Mouse (Mus musculus): ENCODE data around the gene Mthfr. TPM values are rescaled to one million over a fixed set of nuclear protein-coding genes. Genes with fewer than 3 reads are reported as not detected.
"Not testable (repeated sequence)": the region's sequence is repeated elsewhere in the genome, so short reads cannot be mapped to it uniquely, and the experiment has no call there.

Mthfr gene
- polyA plus RNA-seq, 1 experiment from 2014 or later, result 9.0 TPM

DNA sequence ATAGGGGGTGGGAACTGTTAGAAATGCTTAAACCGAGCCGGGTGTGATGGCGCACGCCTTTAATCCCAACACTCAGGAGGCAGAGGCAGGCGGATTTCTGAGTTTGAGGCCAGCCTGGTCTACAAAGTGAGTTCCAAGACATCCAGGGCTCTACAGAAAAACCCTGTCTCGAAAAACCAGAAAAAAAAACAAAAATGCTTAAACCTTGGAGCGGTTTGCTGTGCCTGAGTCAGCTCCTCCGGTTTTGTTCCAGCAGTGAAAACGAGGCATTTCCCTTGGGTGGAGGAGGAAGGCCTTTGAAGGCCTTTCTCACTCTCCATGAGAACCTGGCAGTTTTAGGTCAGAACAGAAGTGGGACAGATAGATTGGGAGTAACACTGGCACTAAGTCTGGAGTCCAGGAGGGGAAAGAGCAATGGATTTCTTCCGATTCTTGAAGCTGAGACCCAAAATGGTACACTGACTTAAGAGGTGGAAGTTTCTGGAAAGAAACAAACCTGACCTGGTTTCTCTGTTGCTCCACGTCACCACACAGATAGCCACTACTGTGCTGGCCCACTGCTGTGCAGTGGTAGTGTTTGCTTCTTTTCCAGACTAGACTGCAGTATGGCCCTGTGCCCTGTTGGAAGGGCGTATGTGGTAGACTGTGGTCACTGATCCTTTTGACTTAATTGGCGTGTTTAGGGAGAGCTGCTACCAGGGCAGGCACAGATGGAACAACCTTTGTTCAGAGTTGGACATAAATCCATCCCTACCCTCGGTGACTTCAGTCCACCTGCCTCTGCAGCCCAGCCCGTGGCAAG, 1.4 kb downstream of the Mthfr start:
- DNase-seq (ENCODE audit: low spot score), result no peak

DNA sequence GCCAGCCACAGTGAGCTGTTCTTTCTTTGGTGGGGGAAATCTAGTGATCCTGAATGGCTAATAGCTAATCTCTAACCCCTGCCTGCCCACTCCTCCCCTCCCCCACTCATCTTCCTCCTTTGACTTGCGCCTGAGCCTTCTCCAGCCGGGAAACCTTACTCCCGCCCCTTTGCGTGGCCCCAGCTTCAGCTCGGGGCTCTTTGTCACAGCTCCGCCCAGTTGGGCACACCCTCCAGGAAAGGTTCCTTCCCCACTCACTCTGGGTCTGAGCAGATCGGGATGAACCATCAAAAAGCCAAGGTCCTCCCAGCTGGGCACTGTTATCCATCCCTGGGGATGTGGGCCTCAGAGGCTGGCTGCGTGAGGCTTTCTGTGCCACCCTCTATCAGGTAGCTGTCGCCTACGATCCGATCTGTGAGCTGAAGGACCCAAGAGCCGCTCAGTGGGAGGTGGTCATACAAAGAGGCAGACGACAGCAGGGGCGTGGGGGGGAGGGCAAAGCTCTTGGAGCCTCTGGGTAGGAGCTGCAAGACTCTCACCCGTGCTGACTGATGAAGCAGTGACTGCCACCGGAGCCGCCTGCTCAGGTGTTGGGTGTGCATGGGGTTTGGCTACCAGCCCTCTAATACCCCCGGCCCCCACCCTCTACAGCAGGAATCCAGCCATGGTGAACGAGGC, 2.2 kb downstream of the Mthfr start:
- DNase-seq (ENCODE audit: low spot score), result peak; percentile 21

DNA sequence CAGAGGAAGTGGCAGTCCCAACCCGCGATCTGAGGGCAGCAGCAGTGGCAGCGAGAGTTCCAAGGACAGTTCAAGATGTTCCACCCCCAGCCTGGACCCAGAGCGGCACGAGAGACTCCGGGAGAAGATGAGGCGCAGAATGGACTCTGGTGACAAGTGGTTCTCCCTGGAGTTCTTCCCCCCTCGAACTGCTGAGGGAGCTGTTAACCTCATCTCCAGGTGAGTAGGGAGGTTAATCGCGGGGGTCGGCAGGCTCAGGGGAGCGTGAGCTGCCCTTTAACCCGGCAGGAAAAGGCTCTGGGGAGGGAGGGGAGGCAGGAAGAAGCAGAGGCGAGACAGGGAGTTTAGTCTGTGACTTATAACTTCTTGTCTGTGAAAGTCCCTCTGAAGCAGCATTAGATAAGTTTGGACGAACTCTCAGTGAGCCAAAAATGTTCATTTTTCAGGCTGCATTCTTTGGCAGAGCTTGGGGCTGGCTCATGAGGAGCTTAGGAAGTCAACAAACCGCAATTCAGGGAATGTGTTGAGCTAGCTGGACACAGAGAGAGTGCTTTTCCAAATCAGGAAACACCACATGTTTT, 2.8 kb downstream of the Mthfr start:
- peak; percentile 51 for DNase-seq (ENCODE audit: low spot score)

DNA sequence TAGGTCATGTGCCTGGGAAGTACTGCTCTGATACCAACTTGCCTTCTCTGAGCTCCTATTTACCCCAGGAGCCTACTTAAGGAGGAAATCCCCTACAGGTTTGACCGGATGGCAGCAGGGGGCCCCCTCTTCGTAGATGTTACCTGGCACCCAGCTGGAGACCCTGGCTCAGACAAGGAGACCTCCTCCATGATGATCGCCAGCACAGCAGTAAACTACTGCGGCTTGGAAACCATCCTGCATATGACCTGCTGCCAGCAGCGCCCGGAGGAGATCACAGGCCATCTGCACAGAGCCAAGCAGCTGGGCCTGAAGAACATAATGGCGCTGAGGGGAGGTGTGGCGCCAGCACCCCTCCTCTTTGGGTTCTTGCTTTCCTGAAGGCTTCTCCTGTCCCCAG, 4.5 kb downstream of the Mthfr start:
- DNase-seq (ENCODE audit: low spot score), result not testable (repeated sequence)

DNA sequence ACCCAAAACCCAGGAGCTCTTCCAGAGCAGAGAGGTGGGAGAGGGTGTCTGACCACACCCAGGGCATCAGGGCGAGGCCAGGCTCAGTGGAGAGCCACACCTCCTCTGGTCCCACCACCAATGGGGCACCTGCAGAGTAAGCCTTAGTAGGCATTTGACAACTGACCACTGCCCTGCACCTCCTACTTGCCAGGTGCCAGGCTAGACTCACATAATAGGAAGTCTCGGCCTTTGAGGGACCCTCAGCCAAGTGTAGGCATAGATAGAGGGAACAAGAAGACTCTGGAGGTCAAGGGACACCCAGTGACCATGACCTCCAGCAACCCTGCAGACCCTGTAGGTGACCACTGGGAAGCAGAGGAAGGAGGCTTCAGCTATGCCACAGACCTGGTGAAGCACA, 5.2 kb downstream of the Mthfr start:
- no peak for DNase-seq (ENCODE audit: low spot score)

DNA sequence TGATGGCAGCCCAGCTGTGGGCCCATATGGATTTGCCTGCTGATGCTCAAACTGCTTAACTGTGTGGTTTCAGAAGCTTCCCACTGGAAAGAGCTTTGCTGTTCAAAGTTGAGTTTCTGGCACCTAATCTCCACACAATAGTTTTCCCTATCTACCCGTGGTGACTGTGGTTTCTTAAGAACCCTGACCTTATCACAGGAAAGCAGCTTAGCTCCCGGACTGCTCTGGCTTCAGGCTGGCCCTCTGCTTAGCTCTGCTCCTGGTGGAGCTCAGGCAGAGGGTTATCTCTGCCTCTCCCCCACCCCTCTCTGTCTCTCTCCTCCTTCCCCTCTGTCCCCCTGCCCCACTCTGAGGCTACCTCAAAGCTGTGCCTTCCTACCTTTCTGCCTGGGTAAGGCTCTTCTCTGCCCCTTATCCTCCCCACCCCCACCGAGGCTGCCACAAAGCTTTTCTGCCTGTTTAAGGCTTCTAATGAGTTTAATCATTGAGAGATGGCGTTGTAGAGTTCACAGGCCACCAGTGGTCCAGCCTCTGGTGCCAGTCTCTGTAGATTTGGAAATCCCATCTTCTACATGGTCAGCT, 7.7 kb downstream of the Mthfr start:
- DNase-seq (ENCODE audit: low spot score), result no peak

DNA sequence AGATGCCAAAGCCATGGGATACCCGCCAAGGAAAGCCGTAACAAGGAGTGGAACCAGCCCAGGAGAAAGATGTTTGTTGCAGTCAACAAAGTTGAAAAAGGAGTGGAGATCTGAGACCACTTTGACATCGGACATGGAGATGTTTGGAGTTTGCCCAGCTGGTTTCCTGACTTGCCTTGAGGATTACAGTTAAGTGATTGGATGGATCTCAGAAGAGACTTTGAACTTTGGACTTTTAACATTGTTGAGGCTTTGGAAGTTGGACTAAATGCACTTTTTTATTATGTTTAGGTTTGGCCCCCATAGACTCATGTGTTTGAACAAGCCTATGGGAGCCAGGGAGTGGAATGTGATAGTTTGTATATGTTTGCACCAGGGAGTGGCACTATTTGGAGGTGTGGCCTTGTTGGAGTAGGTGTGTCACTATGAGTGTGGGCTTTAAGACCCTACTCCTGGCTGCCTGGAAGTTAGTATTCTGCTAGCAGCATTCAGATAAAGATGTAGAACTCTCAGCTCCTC, 11.6 kb downstream of the Mthfr start:
- DNase-seq (ENCODE audit: low spot score), result not testable (repeated sequence)

DNA sequence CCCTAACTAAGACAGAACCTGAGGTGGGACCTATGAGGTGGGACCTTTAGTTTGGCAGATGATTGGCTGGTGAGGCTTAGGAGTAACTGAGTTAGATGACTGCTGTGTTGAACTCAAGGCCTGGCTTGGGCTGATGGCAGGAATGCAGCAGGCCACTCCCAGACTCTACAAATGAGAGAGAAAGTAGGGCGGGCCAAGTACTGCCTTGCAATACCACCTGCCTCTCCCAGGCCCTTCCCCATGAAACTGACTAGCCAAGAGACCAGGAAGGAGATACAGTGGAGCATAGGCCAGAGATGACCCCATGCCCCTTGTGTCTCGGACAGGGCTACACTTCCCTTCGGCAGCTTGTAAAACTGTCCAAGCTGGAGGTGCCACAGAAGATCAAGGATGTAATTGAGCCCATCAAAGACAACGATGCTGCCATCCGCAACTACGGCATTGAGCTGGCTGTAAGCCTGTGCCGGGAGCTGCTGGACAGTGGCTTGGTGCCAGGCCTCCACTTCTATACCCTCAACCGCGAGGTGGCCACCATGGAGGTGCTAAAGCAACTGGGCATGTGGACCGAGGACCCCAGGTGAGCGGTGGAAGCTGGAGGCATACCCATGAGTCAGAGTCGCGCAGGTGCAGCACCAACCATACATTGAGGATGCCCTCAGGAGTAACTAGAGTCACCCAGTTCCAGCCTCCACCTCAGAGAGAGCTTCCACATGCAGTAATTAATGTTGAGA, 12.3 kb downstream of the Mthfr start:
- DNase-seq (ENCODE audit: low spot score), result no peak

DNA sequence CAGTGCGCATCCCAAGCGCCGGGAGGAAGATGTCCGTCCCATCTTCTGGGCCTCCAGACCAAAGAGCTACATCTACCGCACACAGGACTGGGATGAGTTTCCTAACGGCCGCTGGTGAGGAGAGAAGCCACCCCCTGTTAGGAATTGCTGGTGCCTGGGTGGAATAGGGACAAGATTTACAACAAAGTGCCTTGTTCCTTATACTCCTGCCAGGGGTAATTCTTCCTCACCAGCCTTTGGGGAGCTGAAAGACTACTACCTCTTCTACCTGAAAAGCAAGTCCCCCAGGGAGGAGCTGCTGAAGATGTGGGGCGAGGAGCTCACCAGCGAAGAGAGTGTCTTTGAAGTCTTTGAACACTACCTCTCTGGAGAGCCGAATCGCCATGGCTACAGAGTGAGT, 13.0 kb downstream of the Mthfr start:
- DNase-seq (ENCODE audit: low spot score), result no peak

DNA sequence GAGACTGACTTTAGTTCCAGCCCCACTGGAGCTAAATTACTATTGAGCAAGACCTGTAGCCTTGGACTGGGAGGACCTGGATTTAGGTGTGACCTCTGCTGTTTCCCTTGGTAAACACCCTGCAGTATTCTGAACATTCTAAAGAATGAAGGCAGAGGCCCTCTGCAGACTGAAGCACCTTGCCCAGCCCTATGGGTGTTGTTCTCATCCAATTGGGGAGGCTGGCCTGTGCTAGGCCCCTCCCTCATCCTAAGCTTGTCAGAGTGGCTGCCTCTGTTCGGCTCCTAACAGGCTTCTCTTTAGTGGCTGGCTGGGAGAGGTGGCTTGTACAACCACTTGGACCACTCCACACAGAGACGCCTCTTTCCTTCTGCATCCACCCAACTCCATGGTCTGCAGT, 14.1 kb downstream of the Mthfr start:
- no peak for DNase-seq (ENCODE audit: low spot score)

DNA sequence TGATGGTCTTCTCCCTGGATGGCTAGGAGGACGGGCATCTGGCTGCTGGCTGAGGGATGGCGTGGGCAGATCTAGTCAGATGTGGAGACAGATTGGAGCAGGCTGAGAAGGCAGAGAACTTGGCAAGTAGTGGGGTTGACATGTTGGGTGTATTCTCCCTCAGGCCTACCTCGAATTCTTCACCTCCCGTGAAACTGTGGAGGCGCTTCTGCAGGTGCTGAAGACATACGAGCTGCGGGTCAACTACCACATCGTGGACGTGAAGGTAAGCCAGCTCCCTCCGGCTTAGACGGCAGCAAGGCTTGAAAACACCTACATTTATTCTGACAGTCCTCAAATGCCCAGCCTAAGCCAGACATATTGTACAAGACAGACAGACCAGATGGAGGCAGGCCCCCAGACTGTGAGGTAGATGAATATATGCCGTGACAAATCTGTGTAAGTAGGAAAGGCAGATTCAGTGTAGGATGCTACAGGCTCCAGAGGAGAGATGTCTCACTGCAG, 14.6 kb downstream of the Mthfr start:
- no peak for DNase-seq (ENCODE audit: low spot score)

DNA sequence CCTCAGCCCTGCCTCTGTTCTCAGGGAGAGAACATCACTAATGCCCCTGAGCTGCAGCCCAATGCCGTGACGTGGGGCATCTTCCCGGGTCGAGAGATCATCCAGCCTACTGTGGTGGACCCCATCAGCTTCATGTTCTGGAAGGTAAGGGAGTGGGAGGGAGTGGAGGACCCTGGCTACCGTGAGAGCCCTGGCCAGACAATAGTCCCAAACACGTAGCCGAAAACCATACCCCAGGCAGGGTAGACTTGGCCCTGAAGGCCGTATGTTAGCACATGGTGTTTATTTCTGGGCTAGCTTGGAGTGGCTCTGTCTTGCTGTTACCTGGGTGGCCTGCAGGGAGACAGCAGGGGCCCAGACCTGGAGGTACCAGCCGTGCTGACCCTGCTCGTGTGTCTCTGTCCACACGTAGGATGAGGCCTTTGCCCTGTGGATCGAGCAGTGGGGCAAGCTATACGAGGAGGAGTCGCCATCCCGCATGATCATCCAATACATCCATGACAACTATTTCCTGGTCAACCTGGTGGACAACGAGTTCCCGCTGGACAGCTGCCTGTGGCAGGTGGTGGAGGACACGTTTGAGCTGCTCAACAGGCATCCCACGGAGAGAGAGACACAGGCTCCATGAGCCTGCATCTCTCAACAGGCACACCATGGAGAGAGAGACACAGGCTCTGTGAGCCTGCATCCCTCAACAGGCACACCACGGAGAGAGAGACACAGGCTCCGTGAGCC, 16.3 kb downstream of the Mthfr start:
- DNase-seq (ENCODE audit: low spot score), result no peak

DNA sequence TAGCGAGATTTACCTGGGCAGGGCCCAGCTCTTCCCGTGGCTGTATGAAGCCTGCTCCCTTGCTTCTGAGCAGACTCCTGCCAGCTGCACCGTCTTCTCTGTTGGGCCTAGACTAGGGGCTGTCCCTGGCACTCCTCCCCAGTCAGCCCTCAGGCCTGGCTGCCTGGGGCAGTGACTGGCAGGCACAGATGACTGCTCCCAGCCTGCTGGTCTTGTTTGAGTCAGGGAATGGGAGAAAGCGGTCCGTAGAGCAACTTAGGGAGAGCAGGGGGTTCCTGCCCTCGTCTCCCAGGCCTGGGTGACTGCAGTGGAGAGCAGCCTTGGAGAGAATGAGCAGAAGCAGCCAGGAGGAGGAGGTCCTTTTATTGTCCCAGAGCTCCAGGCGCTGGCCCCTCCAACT, 17.4 kb downstream of the Mthfr start:
- DNase-seq (ENCODE audit: low spot score), result no peak

DNA sequence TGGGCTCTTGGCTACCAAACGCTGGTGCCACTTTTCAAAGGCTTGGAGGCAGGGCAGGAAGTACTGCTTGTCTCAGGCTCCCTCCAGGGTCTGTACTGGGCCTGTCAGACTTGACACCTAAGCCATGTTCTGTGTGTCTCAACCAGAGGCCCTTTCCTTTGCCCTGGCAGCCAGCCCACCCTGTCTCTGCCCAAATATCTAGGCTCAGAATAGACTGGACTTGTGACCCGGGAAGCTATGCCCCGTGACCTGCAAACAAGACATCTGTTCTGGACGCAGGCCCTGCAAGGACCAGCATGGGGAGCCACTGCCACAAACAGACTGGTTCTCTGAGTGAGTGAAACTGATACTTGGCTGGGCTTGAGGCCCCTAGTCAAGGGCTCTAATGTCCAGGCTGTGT, 17.9 kb downstream of the Mthfr start:
- DNase-seq (ENCODE audit: low spot score), result no peak

DNA sequence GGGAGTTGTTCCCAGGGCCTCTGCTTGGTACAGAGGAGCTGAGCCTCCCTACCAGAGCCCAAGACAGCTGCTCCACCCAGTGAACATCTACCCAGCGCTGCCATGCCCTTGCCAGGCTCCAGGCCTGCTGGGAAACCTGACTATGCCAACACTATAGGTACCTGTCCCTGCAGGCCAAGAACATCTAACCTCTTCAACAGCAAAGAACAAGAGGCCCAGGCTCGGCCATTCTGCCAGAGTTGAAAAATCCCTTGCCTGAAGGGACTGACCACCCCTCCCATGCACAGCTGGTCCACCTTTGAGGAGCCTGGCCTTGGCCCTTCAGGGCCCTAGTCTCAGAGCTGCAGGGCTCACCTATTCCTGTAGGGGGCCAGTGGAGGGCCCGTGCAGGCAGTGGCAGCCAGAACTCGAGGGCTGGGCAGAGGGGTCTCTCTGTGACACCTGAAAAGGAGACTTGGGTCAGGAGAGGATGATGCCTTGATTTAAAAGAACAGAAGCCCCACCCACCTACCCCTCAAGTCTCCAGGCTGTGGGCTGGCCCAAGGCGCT, 18.9 kb downstream of the Mthfr start:
- DNase-seq (ENCODE audit: low spot score), result no peak

DNA sequence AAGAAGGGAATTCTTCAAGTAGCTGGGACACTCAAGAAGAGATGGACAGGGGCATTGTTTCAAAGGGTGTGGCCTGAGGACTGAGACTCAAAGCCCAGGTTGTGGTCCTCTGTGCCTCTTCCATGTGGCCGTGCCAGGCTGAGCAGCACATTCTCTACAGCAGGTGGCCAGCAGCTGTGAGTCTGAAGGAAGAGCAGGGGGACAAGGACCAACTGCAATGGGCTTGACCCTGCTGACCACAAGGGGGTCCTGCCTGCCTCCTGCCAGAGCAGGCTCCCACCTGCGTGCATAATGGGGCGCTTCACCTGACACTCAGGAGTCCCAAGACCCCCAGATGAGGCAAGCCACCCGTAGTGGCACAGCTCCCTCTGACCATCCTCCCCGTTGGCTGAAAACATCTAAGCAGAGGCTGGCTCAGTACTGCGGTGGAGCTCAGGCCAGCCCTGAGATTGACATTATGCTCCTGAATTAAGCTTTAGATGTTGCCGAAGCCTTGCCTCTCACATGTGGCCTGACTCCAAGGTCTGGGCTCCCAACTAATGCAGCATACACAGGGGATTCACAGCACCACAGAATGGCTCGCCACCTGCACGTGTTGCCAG, 19.4 kb downstream of the Mthfr start:
- no peak for DNase-seq (ENCODE audit: low spot score)

DNA sequence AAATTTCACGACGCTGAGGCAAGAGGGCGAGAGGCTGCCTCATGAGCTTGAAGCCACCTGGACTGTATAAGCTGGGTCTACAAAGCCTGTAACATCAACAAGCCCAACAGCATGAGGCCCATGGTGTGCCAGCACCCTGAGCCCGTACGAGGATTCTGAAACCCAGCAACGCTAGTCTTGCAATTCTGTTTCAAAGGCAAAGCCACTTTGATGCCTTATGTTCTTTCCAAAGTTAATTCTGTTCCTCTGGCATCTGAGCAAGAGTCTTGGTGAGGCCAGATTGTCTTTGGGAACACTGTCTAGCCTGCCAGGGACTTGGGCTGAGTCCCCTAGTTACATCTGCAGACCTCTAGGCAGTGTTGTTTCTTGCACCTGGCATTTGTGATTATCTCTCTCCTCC, 20.1 kb downstream of the Mthfr start:
- DNase-seq (ENCODE audit: low spot score), result no peak

DNA sequence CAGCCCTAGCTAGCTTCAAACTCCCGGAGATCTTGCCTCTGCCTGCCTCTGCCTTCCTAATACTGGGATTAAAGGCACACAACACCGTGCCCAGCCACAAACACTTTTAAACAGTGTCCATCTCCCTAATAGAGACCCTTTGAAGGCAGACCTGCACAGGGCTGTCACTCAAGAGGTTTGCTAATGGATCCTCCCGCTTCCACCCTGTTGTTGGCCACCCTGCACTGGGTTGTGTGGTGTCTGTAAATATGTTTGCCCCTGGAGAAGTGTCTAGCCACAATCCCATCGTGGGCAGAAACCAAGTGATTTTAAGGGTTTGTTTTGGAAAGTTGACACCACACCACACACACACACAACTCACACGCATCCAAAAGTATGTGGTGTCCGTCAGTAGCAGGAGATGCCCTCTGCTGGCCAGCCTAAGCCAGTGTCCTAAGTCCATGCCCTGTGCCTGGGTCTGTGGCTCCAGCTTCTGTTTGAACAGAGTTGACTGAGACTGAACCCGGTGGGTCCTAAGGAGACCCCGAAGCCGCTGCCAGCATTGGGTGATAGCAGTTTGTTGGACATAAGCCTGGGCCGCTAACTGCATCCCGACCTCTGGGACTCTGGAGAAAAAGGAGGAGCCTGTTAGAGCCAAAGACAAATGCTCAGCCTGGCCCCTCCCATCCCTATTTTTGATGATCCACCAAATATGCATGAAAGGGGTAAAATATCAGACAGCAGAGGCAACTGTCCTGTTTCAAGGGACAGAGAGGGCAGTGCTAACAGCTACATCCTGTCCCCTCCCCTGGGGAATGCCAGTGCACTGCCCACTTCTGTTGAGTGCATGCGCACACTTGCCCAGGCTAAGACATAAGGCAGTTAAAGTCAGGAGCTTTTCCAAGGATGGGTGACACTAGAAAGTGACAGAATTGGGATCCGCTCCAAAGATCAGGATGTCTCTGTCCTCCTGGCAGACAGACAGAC, 21.5 kb downstream of the Mthfr start:
- no peak for DNase-seq (ENCODE audit: low spot score)

DNA sequence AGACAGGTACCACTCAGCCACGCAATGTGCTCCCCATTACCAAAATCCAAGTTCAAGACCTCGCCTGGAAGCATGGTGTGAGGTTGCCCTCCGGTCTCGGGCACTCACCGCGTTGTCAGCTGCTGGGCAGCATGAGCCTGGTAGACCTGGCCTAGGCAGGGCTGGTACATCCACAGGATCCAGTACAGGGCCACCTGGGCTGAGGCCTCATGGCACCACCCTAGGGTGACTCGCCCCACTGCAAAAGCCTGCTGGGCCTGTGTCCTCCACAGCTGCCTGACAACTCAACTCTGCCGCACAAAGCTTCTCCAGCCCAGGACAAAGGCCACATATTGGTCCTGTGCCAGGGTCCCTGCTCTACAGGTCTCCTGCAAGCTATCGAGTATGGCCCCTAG, 22.2 kb downstream of the Mthfr start:
- no peak for DNase-seq (ENCODE audit: low spot score)
